Mouse (Mus musculus) olfactory bulb, adult 2 months (tissue): ENCODE measurements around the gene Myo6.
A peak's percentile ranks its signal among the peaks of the same experiment; 100 is the strongest.

Source experiments
- CTCF ChIP-seq: fragments of 200-500 bp; IDR thresholded peaks from 2 replicates; pipeline ENCODE4 v1.5.1; 2012; ENCODE audit warnings: low read depth, mild to moderate bottlenecking, low read length, moderate library complexity; ENCODE audit not compliant: insufficient read depth
- POLR2A ChIP-seq: fragments of 200-500 bp; IDR thresholded peaks from 2 replicates; pipeline ENCODE4 v1.6.1; 2012; ENCODE audit warnings: mild to moderate bottlenecking, low read depth, low read length, moderate library complexity; ENCODE audit not compliant: insufficient read depth

DNA sequence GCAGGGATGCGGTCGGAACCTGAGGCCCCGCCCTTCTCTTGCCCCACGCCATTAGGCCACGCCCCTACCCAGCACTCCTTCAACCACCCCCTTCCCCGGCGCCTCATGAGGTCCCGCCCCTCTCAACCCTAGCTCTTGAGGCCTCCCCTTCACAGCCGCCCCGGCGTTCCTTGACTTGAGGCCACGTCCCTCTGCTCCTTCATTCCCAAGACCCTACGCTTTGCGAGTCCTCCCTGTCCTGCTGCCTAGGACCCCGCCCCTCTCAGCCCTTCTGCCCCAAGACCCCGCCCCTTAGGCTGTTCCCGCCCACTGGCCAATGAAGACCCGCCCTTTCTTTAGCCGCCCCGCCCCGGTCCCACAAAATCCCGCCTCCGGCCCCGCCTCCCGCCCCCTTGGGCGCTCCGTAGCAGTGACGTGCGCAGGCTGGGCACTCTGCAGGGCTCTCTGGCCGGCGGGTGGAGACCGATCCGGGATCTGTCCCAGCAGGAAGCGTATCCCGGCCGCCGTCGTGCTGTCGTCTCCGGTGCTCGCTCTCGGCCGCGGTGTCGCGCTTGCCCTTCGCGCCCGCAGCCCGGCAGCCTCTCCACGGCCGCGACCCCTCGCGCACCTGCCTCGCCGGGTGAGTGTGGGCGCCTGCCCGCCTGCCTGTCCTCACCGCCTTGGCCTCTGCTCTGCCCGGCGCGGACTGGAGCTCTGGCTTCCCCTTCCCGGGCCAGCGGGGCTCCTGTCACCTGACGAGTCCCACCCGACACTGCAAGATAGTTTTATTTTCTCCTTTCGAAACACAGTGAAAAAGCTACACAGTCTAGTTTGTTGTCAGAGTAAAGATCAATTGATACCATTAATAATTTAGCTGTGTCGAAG is at the start of gene Myo6:
- TF ChIP-seq CTCF (no peak; the same call in 1 of the 2 replicates), POLR2A (peak; percentile 69)
